Mouse (Mus musculus) gastrocnemius, adult 2 months (tissue): ENCODE measurements around the gene Csmd2. TPM values are rescaled to one million over a fixed set of nuclear protein-coding genes. Genes with fewer than 3 reads are reported as not detected.

Experiments
- DNase-seq: peaks from one replicate; pipeline ENCODE4 v3.0.0; 2022
- H3K27ac ChIP-seq: fragments of 200-600 bp; 2 replicates; pipeline ENCODE4 v1.8.1; 2022; ENCODE audit warnings: mild to moderate bottlenecking
- H3K4me3 ChIP-seq: fragments of 200-600 bp; 2 replicates; pipeline ENCODE4 v1.8.1; 2022; ENCODE audit warnings: mild to moderate bottlenecking, moderate library complexity
- CTCF ChIP-seq: fragments of 200-600 bp; IDR thresholded peaks from 2 replicates; pipeline ENCODE4 v1.8.1; 2022; ENCODE audit warnings: antibody characterized with exemption, mild to moderate bottlenecking, moderate library complexity
- intact Hi-C: fragments of 180-260 bp; cut with DNase I; formaldehyde crosslinking; loops from one replicate; pipeline ENCODE4 v1.15.1; 2025
- total RNA-seq, 2 experiments: library from RNA; stranded (reverse); gene quantifications; 2 replicates each; pipeline ENCODE4 v1.2.3; 2021

Csmd2 gene
- total RNA-seq, 2 experiments from 2014 or later, result not detected

- no peak for TF ChIP-seq CTCF
- no peak overlapping the region for H3K27ac ChIP-seq
- intact Hi-C loops, result no loop called here
- no peak for DNase-seq
- no peak overlapping the region for H3K4me3 ChIP-seq
Measured at GRCm38 (mm10) chr4:128365851-128366250, 378.2 kb downstream of the Csmd2 start.

DNA sequence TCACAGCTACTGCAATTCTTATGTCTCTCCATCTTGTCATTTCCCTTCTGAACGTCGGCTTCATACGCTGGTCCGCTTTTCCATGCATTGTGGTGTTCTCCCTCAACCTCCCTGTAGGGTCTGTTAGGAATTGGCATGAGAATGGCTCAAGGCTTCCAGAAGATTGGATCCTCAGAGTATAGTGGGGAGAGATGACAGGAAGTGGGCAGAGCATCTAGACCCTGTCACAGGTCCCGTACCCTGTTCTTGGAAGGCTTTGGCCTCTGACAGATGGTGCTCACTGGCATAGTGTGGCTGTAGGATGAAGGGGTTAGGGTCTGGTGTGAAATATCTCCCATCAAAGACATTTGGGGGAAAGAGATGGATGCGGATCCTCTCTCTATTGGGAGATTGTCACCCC is 380.4 kb downstream of the Csmd2 start:
- intact Hi-C loops, result no loop called here
- Histone ChIP-seq H3K4me3 (no peak overlapping the region), H3K27ac (no peak overlapping the region)
- no peak for DNase-seq
- TF ChIP-seq CTCF, result no peak

DNA sequence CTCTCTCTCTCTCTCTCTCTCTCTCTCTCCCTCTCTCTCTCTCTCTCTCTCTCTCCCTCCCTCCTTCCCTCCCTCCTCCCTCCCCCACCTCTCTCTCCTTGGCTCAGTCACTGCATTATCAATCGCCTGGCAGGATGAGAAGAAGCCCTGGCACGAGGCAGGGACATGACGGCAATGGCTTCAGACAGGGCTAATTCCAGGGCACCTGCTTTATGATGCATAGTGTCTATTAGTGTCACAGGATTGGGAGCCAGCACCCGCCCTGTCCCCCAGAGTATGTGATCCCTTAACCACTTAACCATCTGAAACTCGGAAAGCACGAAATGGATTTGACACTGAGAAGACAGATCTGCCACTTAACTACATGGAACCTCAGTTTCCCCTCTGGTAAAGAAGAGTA is 384.1 kb downstream of the Csmd2 start:
- DNase-seq, result no peak
- no peak for TF ChIP-seq CTCF
- no peak overlapping the region for H3K27ac ChIP-seq
- intact Hi-C loops, result no loop called here
- no peak overlapping the region for H3K4me3 ChIP-seq

GRCm38 (mm10) chr4:128373196-128373595 is 385.5 kb downstream of the Csmd2 start:
- no peak overlapping the region for H3K4me3 ChIP-seq
- no peak for DNase-seq
- H3K27ac ChIP-seq, result no peak overlapping the region
- TF ChIP-seq CTCF, result no peak
- intact Hi-C loops, result no loop called here

GRCm38 (mm10) chr4:128374051-128374450 is 386.4 kb downstream of the Csmd2 start:
- intact Hi-C loops, result no loop called here

GRCm38 (mm10) chr4:128378946-128379345 is 391.3 kb downstream of the Csmd2 start:
- Histone ChIP-seq H3K4me3 (no peak overlapping the region), H3K27ac (no peak overlapping the region)
- TF ChIP-seq CTCF, result no peak
- no peak for DNase-seq
- intact Hi-C loops, result no loop called here

More at GRCm38 (mm10) chr4:128374051-128374450, 386.4 kb downstream of the Csmd2 start:
- Histone ChIP-seq H3K4me3 (no peak overlapping the region), H3K27ac (no peak overlapping the region)
- TF ChIP-seq CTCF, result no peak
- no peak for DNase-seq

- H3K27ac ChIP-seq, result no peak overlapping the region
- DNase-seq, result no peak
- intact Hi-C loops, result no loop called here
- no peak for TF ChIP-seq CTCF
- no peak overlapping the region for H3K4me3 ChIP-seq
Measured at GRCm38 (mm10) chr4:128381331-128381730, 393.7 kb downstream of the Csmd2 start.

- H3K4me3 ChIP-seq, result no peak overlapping the region
- no peak for TF ChIP-seq CTCF
- intact Hi-C loops, result no loop called here
- H3K27ac ChIP-seq, result no peak overlapping the region
- no peak for DNase-seq
Measured at GRCm38 (mm10) chr4:128383800-128384199, 396.1 kb downstream of the Csmd2 start.

DNA sequence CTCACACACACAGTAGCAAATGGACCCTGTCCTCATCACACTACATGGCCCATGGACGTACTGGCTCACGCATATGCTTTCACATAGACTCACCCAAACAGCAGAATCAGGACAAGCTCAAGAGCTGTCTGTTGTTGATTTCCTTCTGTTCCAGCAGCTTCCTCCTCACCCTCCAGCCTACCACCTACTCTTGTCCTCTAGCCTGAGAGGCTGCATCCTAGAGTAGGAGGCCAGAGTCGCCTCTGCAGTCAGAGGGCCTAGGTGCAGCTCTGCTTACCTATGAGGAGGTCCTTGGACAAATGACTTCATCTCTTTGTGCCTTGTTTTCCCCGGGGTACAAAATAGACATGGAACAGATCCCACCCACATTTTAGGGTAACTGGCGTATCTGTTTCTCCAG is 403.8 kb downstream of the Csmd2 start:
- no peak for TF ChIP-seq CTCF
- Histone ChIP-seq H3K4me3 (no peak overlapping the region), H3K27ac (no peak overlapping the region)
- no peak for DNase-seq
- intact Hi-C loops, result no loop called here

DNA sequence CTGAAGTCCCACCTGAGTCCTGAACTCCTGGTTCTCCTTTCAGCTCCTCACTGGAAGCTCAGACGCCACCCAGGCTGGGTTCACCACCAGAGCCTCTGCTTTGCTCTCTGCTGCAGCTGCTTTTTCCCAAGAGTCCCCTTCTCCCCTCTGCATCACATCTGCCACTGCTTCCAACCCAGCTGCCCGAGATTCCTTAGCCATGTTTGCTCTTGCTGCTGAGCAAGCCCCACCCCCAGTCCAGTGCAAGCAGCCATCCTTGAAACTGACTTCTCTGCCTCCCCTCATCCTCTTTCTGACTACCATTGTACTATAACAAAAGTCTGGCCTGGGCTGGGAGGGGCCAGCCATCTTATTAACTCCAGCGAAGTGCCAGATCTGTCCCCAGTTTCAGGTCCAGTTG is 404.6 kb downstream of the Csmd2 start:
- no peak for DNase-seq
- H3K27ac ChIP-seq, result no peak overlapping the region
- no peak for TF ChIP-seq CTCF
- no peak overlapping the region for H3K4me3 ChIP-seq
- intact Hi-C loops, result no loop called here

GRCm38 (mm10) chr4:128393864-128394263 is 406.2 kb downstream of the Csmd2 start:
- Histone ChIP-seq H3K4me3 (no peak overlapping the region), H3K27ac (no peak overlapping the region)
- intact Hi-C loops, result no loop called here
- DNase-seq, result no peak
- no peak for TF ChIP-seq CTCF

- no peak for DNase-seq
- no peak overlapping the region for H3K4me3 ChIP-seq
- intact Hi-C loops, result no loop called here
- H3K27ac ChIP-seq, result no peak overlapping the region
- no peak for TF ChIP-seq CTCF
Measured at GRCm38 (mm10) chr4:128396616-128397015, 409.0 kb downstream of the Csmd2 start.

DNA sequence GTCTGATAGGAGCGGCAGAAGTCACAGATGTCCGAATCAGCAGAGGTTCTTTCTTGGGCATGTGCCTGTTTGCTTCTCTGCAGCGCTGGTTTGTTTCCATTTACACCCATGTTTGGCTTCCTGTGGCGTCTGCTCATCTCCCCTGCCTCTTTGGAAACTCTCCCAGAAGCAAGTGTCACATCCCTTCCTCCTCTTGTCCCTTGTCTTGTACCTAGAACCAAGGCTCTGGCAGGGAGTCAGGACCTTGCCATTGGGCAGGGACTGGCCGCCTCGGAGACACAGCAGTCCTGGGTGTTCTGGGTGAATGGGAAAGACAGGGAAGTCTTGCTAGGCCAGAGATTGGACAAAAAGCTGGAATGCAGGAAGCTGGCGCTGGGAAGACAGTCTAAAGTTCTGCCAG is 410.1 kb downstream of the Csmd2 start:
- Histone ChIP-seq H3K27ac (no peak overlapping the region), H3K4me3 (no peak overlapping the region)
- intact Hi-C loops, result no loop called here
- no peak for TF ChIP-seq CTCF
- DNase-seq, result no peak

DNA sequence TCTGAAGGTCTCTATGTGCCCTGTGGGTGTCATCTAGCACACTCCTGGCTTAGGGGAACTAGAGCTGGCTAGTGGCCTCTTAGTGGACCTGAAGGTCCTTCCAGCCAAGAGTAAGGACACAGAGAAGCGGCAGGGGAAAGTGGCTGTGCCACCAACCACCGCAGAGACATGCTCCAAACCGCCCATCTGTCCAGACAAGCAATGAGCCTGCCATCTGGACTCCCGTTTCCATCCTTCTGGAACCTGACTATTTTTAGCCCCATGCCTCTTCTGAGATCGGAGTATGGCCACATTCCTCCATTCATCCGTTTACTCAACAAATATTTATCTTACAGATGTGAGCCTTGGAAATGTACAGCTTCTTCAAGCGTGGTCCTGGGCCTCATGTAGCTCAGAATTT is 411.3 kb downstream of the Csmd2 start:
- no peak for DNase-seq
- H3K27ac ChIP-seq, result no peak overlapping the region
- intact Hi-C loops, result no loop called here
- no peak for TF ChIP-seq CTCF
- no peak overlapping the region for H3K4me3 ChIP-seq

DNA sequence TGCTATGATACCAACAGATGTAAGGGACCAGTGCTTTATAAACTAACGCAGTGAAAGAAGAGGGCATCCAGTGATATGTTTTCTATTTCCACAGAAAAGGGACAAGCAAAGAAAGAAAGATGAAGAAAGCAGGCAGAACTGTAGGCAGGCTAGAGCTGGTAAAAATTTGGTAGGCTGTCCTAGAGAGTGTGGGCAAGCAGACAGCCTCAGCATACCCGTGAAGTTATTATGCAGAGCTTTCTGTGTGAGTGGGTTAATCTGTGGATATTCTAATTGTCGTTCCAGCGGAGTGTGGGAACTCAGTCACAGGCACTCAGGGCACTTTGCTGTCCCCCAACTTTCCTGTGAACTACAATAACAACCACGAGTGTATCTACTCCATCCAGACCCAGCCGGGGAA is 412.4 kb downstream of the Csmd2 start:
- DNase-seq, result no peak
- no peak overlapping the region for H3K27ac ChIP-seq
- no peak overlapping the region for H3K4me3 ChIP-seq
- TF ChIP-seq CTCF, result no peak
- intact Hi-C loops, result no loop called here
